Comparison of ENCODE assay signal across 8 mouse cellular contexts in the genomic region with DNA sequence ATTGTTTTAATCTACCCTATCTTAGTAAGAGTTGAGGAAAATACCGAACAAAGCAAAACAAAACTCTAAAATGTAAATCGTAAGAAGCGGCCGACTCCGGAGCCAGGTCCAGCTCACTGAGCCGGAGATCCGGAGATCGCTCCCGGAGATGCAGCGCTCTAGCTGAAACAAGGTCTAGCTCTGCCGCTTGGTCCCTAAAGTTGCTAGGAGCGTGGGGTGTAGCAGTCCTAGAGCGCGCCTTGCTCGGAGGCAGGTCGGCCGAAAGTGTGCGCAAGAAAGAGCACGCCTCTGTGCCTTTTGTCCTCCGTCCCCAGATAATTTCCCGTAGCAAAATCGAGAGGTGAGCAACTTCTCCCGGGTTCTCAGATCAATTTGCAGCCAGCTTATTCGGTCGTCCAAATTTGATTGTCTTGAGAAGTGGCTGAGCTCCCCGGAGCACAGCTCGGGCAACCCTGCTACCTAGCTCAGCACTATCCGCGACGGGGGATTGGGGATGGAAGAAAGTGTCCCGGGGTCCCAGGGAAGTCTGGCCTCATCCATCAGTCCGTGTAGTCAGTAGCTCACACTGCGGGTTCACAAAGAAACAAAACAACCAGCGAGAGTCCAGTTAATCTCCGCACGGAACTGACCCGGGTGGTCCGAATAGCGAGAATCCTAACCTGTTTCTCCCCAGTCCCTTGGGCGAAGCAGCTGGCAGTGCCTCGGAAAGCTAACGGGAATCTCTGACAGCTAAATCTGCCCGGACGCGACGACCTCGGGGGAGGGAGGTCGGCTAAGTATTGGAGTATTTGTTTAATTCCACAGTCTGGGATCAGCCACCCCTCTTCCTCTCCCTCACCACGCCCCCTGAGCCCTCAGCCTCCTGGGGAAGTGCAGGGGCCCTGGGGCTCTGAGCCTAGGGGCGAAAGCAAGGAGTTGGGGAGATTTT. TPM values are rescaled to one million over a fixed set of nuclear protein-coding genes. Genes with fewer than 3 reads are reported as not detected.
A peak's percentile ranks its signal among the peaks of the same experiment; 100 is the strongest.
DNase-seq lines count a peak whose midpoint lies in the region; ATAC-seq and TF ChIP-seq lines count a peak whose summit lies in the region.

No protein-coding gene starts in this region.

- H3K4me1 ChIP-seq in ES-E14 (ENCODE audit: control insufficient read depth in 2 of 2, insufficient read depth in 2 of 2, low read length in 2 of 2, poor library complexity in 1 of 2): peaks cover 0 to 2% of the 10 kb centered on the region in 2 experiments; a peak in 1 of 4 replicates
- H3K4me1 ChIP-seq in heart, embryonic 15.5 days (replicated peaks): peaks cover 14% of the 10 kb centered on the region

- peak overlapping the region; percentile 43 for H3K4me2 ChIP-seq in heart, embryonic 15.5 days

- H3K9me3 ChIP-seq in ES-E14 (ENCODE audit: control insufficient read depth, insufficient read depth, low read depth, low read length): no peaks in the 10 kb centered on the region
- no peaks in the 10 kb centered on the region for H3K9me3 ChIP-seq in heart, embryonic 15.5 days (replicated peaks)

- 1% methylated on average over 50 of the region's 50 CpGs for WGBS in heart, embryonic 15.5 days

- DNase-seq in heart, adult 11 months: peak; percentile 79
- no peak for DNase-seq in heart, adult 8-10 months (ENCODE audit: low spot score)
- DNase-seq in ES-E14 (ENCODE audit: low read depth, low spot score): no peak
- DNase-seq in cerebellum, adult 11-12 months: no peak
- no peak for DNase-seq in right cerebral cortex, postnatal 4 days
- DNase-seq in spleen, postnatal 10 days (ENCODE audit: low spot score in 2 of 2): no peak

- H3K36me3 ChIP-seq in ES-E14 (ENCODE audit: control insufficient read depth, insufficient read depth, low read length, poor library complexity, severe bottlenecking): no peaks in the 10 kb centered on the region
- no peaks in the 10 kb centered on the region for H3K36me3 ChIP-seq in heart, embryonic 15.5 days

- H3K27me3 ChIP-seq in heart, embryonic 15.5 days: peaks cover 96% of the 10 kb centered on the region

- no peak for ATAC-seq in heart, embryonic 15.5 days (replicated peaks; ENCODE audit: insufficient number of reproducible peaks, insufficient read depth, low FRiP score, low read depth)
- ATAC-seq in megakaryocyte-erythroid progenitor cell, adult 5-6 weeks (replicated peaks; ENCODE audit: low FRiP score, low TSS enrichment, poor library complexity, severe bottlenecking): peak; percentile 23; the same call in 1 of the 2 replicates

- H3K9ac ChIP-seq in ES-E14 (ENCODE audit: insufficient read depth, low read depth, low read length, poor library complexity, severe bottlenecking): no peak overlapping the region
- H3K9ac ChIP-seq in heart, embryonic 15.5 days: no peak overlapping the region

- H3K4me3 ChIP-seq in ES-E14 (ENCODE audit: insufficient read depth in 1 of 2, low read depth in 1 of 2, low read length in 2 of 2, poor library complexity in 1 of 2, severe bottlenecking in 1 of 2): peak overlapping the region; percentile 15 to 38
- H3K4me3 ChIP-seq in heart, embryonic 15.5 days: peak overlapping the region; percentile 31

- no peak overlapping the region for H3K27ac ChIP-seq in ES-E14 (ENCODE audit: insufficient read depth, low read depth, low read length, poor library complexity, severe bottlenecking)
- no peak overlapping the region for H3K27ac ChIP-seq in heart, embryonic 15.5 days

- in situ Hi-C loops in ES-E14 (cut with MboI; ENCODE audit: low sequenced_read_pairs in 2 of 2, unreplicated experiment in 2 of 2): no loop called here

TF ChIP-seq in ES-E14, 5 proteins besides CTCF, POLR2A, EP300 and RAD21:
- TF ChIP-seq ZC3H11A (IDR thresholded peaks at IDR 0.05; ENCODE audit: borderline replicate concordance, low read depth, low read length): no peak
- TF ChIP-seq HCFC1 (IDR thresholded peaks at IDR 0.05; ENCODE audit: borderline replicate concordance, insufficient read depth, low read length): no peak
- TF ChIP-seq ZNF384 (IDR thresholded peaks at IDR 0.05; ENCODE audit: low read depth, low read length): no peak
- no peak for TF ChIP-seq MAFK (IDR thresholded peaks at IDR 0.05; ENCODE audit: insufficient read depth, low read depth, low read length)
- TF ChIP-seq CHD2 (IDR thresholded peaks at IDR 0.05; ENCODE audit: low read depth, low read length): no peak

RNA-seq across cellular contexts. Expression of gene Tbx15, which starts 0.9 kb away (rescaled TPM):
- under 1 TPM; 0.88 to 0.98 (median 0.93) TPM for total RNA-seq in heart, adult 8-10 months (2022)
- total RNA-seq in ES-E14 (2012; rRNA removed): 0.85 and 1.4 TPM in 2 replicates
- 0.08 and 0.13 TPM in 2 replicates for polyA plus RNA-seq in heart, embryonic 15.5 days (2015; fragmentation: Nextera tagmentation; extraction: Ambion mirVana)
- total RNA-seq in megakaryocyte-erythroid progenitor cell, adult 5-6 weeks (2014; fragmentation: Nextera tagmentation): not detected in 2 replicates
- not detected in 2 replicates for total RNA-seq in megakaryocyte-erythroid progenitor cell, adult 5-6 weeks (2017)
